Mouse (Mus musculus) adrenal gland, adult 10 weeks (tissue): ENCODE data around the gene Slc35f6. TPM values are rescaled to one million over a fixed set of nuclear protein-coding genes. Genes with fewer than 3 reads are reported as not detected.

Experiments used
- polyA plus RNA-seq: library from polyadenylated mRNA; stranded (reverse); fragments of 350-450 nt; fragmentation: Illumina TruSeq; extraction: RNeasy Lipid Tissue Mini Kit (QIAGEN cat#74804); gene quantifications from one replicate; pipeline ENCODE4 v1.2.3, GENCODE M21; 2014; ENCODE audit warnings: low read depth, low replicate concordance

Slc35f6 gene
- 15.9 TPM for polyA plus RNA-seq

GRCm38 (mm10) chr5:30647815-30648560 is at the start of gene Slc35f6:
TSS of gene Slc35f6 (plus strand) at chr5:30647933.

GRCm38 (mm10) chr5:30666391-30667195 is 18.9 kb downstream of the Slc35f6 start, which contains the start of gene Cenpa:
TSS of gene Cenpa (plus strand) at chr5:30666777.

Other genes with a start within 250 kb of the Slc35f6 start
- gene Otof, start 186.0 kb upstream of the Slc35f6 start, polyA plus RNA-seq: not detected
- not detected for gene 1700001C02Rik, start 181.9 kb upstream of the Slc35f6 start, polyA plus RNA-seq
- gene Cib4, start 102.1 kb upstream of the Slc35f6 start, polyA plus RNA-seq: not detected
- gene Kcnk3, start 59.8 kb upstream of the Slc35f6 start, polyA plus RNA-seq: 216 TPM
- 5.1 TPM for gene Cenpa, start 18.8 kb downstream of the Slc35f6 start, polyA plus RNA-seq
- not detected for gene Dpysl5, start 63.6 kb downstream of the Slc35f6 start, polyA plus RNA-seq
- gene Mapre3, start 166.7 kb downstream of the Slc35f6 start, polyA plus RNA-seq: 37.1 TPM
- gene Tmem214, start 220.1 kb downstream of the Slc35f6 start, polyA plus RNA-seq: 15.0 TPM
- 2.1 TPM for gene Agbl5, start 240.8 kb downstream of the Slc35f6 start, polyA plus RNA-seq